Mouse (Mus musculus): Measurements from ENCODE around the gene C130050O18Rik. TPM values are rescaled to one million over a fixed set of nuclear protein-coding genes. Genes with fewer than 3 reads are reported as not detected.

The C130050O18Rik gene
- total and polyA plus RNA-seq, 2 experiments from 2014 or later: 0.31 to 1.7 TPM

DNA sequence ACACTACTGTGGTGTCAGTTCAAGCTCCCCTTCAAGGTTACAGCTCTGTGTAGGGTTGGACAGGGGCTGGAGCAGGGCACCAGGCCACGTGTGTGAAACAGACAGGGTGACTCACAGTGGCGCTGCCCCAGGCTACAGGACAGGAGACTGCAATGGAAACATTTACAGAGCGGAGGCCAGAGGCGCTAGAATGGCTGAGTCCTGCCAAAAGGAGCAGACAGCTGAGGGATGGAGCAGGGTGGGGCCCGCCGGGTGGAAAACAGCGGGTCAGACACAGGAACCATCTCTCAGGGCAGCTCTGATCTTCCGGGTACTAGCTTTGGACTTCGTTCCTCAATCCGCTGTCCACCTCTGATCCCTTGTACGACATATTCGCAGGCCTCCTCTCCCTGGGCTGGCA lies 4.3 kb downstream of the C130050O18Rik start:
- Histone ChIP-seq H3K4me3 (ENCODE audit: low read depth, low read length) (no peak overlapping the region), H3K9me3 (replicated peaks; ENCODE audit: control insufficient read depth, low read length) (no peaks in the 10 kb centered on the region), H3K36me3 (replicated peaks; ENCODE audit: control insufficient read depth, insufficient read depth, low read length) (no peaks in the 10 kb centered on the region), H3K27me3 (ENCODE audit: control insufficient read depth, insufficient read depth, low read length) (no peaks in the 10 kb centered on the region), H3K4me1 (ENCODE audit: control insufficient read depth, insufficient read depth) (peaks cover 21% of the 10 kb centered on the region), H3K4me2 (ENCODE audit: low read depth, low read length) (no peak overlapping the region), H3K9ac (replicated peaks; ENCODE audit: low read depth, low read length) (no peak overlapping the region), H3K27ac (ENCODE audit: low read depth) (peak overlapping the region; percentile 35)
- WGBS: 45% methylated on average over 12 of the region's 12 CpGs
- TF ChIP-seq CTCF (IDR thresholded peaks at IDR 0.05; ENCODE audit: low read depth) (peak; percentile 17; the same call in 1 of the 2 replicates), EP300 (IDR thresholded peaks at IDR 0.05; ENCODE audit: low read depth) (no peak)
- peak; percentile 87 for DNase-seq (ENCODE audit: low spot score)
- peak; percentile 84 for ATAC-seq (ENCODE audit: insufficient read depth, low read depth)

- Histone ChIP-seq H3K9me3 (replicated peaks; ENCODE audit: control insufficient read depth, low read length) (no peaks in the 10 kb centered on the region), H3K4me3 (ENCODE audit: low read depth, low read length) (no peak overlapping the region), H3K9ac (replicated peaks; ENCODE audit: low read depth, low read length) (no peak overlapping the region), H3K4me1 (ENCODE audit: control insufficient read depth, insufficient read depth) (peaks cover 21% of the 10 kb centered on the region), H3K27ac (ENCODE audit: low read depth) (peak overlapping the region; percentile 35), H3K27me3 (ENCODE audit: control insufficient read depth, insufficient read depth, low read length) (no peaks in the 10 kb centered on the region), H3K4me2 (ENCODE audit: low read depth, low read length) (no peak overlapping the region), H3K36me3 (replicated peaks; ENCODE audit: control insufficient read depth, insufficient read depth, low read length) (no peaks in the 10 kb centered on the region)
- TF ChIP-seq EP300 (IDR thresholded peaks at IDR 0.05; ENCODE audit: low read depth) (no peak), CTCF (IDR thresholded peaks at IDR 0.05; ENCODE audit: low read depth) (no peak)
- no peak for DNase-seq (ENCODE audit: low spot score)
- WGBS: 80% methylated on average over 4 of the region's 4 CpGs
- no peak for ATAC-seq (ENCODE audit: insufficient read depth, low read depth)
Observed at GRCm38 (mm10) chr5:139410056-139410455, 5.0 kb downstream of the C130050O18Rik start.

DNA sequence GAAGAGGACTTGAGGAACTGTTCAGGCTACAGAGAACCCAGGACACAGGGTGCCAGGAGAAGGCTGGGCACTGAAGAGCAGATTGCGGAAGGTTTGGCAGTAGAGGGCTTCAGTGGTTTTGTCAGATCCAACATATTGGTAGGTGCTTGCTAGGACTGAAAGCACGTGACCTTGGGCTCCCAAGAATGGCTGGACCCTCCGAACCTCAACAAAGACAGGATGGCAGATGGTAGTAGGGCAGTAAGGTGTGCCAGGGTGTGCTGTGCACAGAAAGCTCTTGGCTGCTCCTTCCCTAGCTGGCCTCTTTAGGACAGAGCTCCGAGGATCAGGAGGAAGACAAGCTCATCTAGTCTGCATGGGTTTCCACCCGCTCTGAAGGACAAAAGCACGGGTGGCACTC lies 6.0 kb downstream of the C130050O18Rik start:
- H3K4me3 ChIP-seq (ENCODE audit: low read depth, low read length): no peak overlapping the region
- no peak overlapping the region for H3K9ac ChIP-seq (replicated peaks; ENCODE audit: low read depth, low read length)
- no peaks in the 10 kb centered on the region for H3K27me3 ChIP-seq (ENCODE audit: control insufficient read depth, insufficient read depth, low read length)
- TF ChIP-seq CTCF (IDR thresholded peaks at IDR 0.05; ENCODE audit: low read depth) (no peak), EP300 (IDR thresholded peaks at IDR 0.05; ENCODE audit: low read depth) (no peak)
- 86% methylated on average over 6 of the region's 6 CpGs for WGBS
- DNase-seq (ENCODE audit: low spot score) (no peak), ATAC-seq (ENCODE audit: insufficient read depth, low read depth) (no peak)
- no peaks in the 10 kb centered on the region for H3K9me3 ChIP-seq (replicated peaks; ENCODE audit: control insufficient read depth, low read length)
- H3K4me1 ChIP-seq (ENCODE audit: control insufficient read depth, insufficient read depth): peaks cover 17% of the 10 kb centered on the region
- H3K4me2 ChIP-seq (ENCODE audit: low read depth, low read length): no peak overlapping the region
- H3K36me3 ChIP-seq (replicated peaks; ENCODE audit: control insufficient read depth, insufficient read depth, low read length): no peaks in the 10 kb centered on the region
- no peak overlapping the region for H3K27ac ChIP-seq (ENCODE audit: low read depth)

GRCm38 (mm10) chr5:139411665-139412314 lies 6.7 kb downstream of the C130050O18Rik start:
- H3K9ac ChIP-seq (replicated peaks; ENCODE audit: low read depth, low read length): no peak overlapping the region

GRCm38 (mm10) chr5:139413545-139413944 lies 8.5 kb downstream of the C130050O18Rik start:
- H3K4me1 ChIP-seq (ENCODE audit: control insufficient read depth, insufficient read depth): peaks cover 19% of the 10 kb centered on the region
- H3K27ac ChIP-seq (ENCODE audit: low read depth): no peak overlapping the region
- 84% methylated on average over 4 of the region's 4 CpGs for WGBS
- H3K36me3 ChIP-seq (replicated peaks; ENCODE audit: control insufficient read depth, insufficient read depth, low read length): no peaks in the 10 kb centered on the region
- ATAC-seq (ENCODE audit: insufficient read depth, low read depth) (no peak), DNase-seq (ENCODE audit: low spot score) (no peak)
- no peak overlapping the region for H3K9ac ChIP-seq (replicated peaks; ENCODE audit: low read depth, low read length)
- no peak for TF ChIP-seq CTCF (IDR thresholded peaks at IDR 0.05; ENCODE audit: low read depth)
- TF ChIP-seq EP300 (IDR thresholded peaks at IDR 0.05; ENCODE audit: low read depth): no peak
- no peak overlapping the region for H3K4me3 ChIP-seq (ENCODE audit: low read depth, low read length)
- H3K27me3 ChIP-seq (ENCODE audit: control insufficient read depth, insufficient read depth, low read length): no peaks in the 10 kb centered on the region
- H3K9me3 ChIP-seq (replicated peaks; ENCODE audit: control insufficient read depth, low read length): no peaks in the 10 kb centered on the region
- H3K4me2 ChIP-seq (ENCODE audit: low read depth, low read length): no peak overlapping the region

More at GRCm38 (mm10) chr5:139411665-139412314, 6.7 kb downstream of the C130050O18Rik start:
- Histone ChIP-seq H3K4me3 (ENCODE audit: low read depth, low read length) (no peak overlapping the region), H3K9me3 (replicated peaks; ENCODE audit: control insufficient read depth, low read length) (no peaks in the 10 kb centered on the region), H3K4me2 (ENCODE audit: low read depth, low read length) (no peak overlapping the region), H3K36me3 (replicated peaks; ENCODE audit: control insufficient read depth, insufficient read depth, low read length) (no peaks in the 10 kb centered on the region), H3K4me1 (ENCODE audit: control insufficient read depth, insufficient read depth) (peaks cover 17% of the 10 kb centered on the region), H3K27ac (ENCODE audit: low read depth) (no peak overlapping the region), H3K27me3 (ENCODE audit: control insufficient read depth, insufficient read depth, low read length) (no peaks in the 10 kb centered on the region)
- no peak for TF ChIP-seq EP300 (IDR thresholded peaks at IDR 0.05; ENCODE audit: low read depth)
- TF ChIP-seq CTCF (IDR thresholded peaks at IDR 0.05; ENCODE audit: low read depth): no peak
- DNase-seq (ENCODE audit: low spot score): no peak
- ATAC-seq (ENCODE audit: insufficient read depth, low read depth): no peak
- WGBS: 75% methylated on average over 15 of the region's 15 CpGs

- 84% methylated on average over 5 of the region's 5 CpGs for WGBS
- no peak for DNase-seq (ENCODE audit: low spot score)
- TF ChIP-seq CTCF (IDR thresholded peaks at IDR 0.05; ENCODE audit: low read depth) (no peak), EP300 (IDR thresholded peaks at IDR 0.05; ENCODE audit: low read depth) (no peak)
- H3K27ac ChIP-seq (ENCODE audit: low read depth): no peak overlapping the region
- no peaks in the 10 kb centered on the region for H3K9me3 ChIP-seq (replicated peaks; ENCODE audit: control insufficient read depth, low read length)
- H3K4me2 ChIP-seq (ENCODE audit: low read depth, low read length): no peak overlapping the region
- no peak overlapping the region for H3K4me3 ChIP-seq (ENCODE audit: low read depth, low read length)
- no peaks in the 10 kb centered on the region for H3K36me3 ChIP-seq (replicated peaks; ENCODE audit: control insufficient read depth, insufficient read depth, low read length)
- H3K9ac ChIP-seq (replicated peaks; ENCODE audit: low read depth, low read length): no peak overlapping the region
- H3K4me1 ChIP-seq (ENCODE audit: control insufficient read depth, insufficient read depth): peaks cover 14% of the 10 kb centered on the region
- ATAC-seq (ENCODE audit: insufficient read depth, low read depth): no peak
- no peaks in the 10 kb centered on the region for H3K27me3 ChIP-seq (ENCODE audit: control insufficient read depth, insufficient read depth, low read length)
Observed at GRCm38 (mm10) chr5:139415001-139415400, 9.9 kb downstream of the C130050O18Rik start.

All from heart, postnatal 0 days (tissue).